9 mouse cellular contexts compared by ENCODE assay signal in the genomic region with DNA sequence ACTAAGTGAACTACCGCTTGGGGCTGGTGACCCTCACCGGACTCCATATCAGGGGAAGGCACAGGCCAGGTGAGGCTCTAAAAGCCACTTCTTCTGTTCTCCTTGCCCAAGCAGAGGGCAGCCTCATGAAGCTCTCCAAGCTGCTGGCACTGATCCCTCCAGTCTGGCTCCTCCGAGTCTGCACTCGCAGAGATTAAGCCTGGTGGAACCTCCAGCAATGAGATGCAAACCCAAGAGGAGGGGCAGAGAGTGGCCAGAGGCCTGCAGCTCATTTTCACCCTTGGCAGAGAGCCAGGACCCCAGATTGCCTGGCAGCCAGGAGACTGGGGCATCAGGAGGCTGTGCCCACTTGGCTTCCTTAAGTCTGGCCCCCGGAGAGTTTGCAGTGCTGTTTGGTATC. TPM values are rescaled to one million over a fixed set of nuclear protein-coding genes. Genes with fewer than 3 reads are reported as not detected.
A peak's percentile ranks its signal among the peaks of the same experiment; 100 is the strongest.
DNase-seq lines count a peak whose midpoint lies in the region; ATAC-seq and TF ChIP-seq lines count a peak whose summit lies in the region.
"Had no signal": no experiment of that assay in that cellular context is flagged by ENCODE, and none has a peak within 500 bp of the region (broad histone marks: within the 10 kb centered on the region; RNA-seq: fewer than 3 reads in every experiment).

No protein-coding gene starts in this region.

- ATAC-seq in forebrain, embryonic 15.5 days (replicated peaks), result 0 out of 2 replicates have a peak, but pooled peaks have one; percentile 25
- ATAC-seq in erythroid progenitor cell, adult 5-6 weeks (replicated peaks; ENCODE audit: low FRiP score, poor library complexity, severe bottlenecking), result no peak
- no peak for ATAC-seq in liver, postnatal 0 days
- ATAC-seq: liver, embryonic 12.5 days had no signal

- no peak overlapping the region for H3K27ac ChIP-seq in kidney, adult 2 months (ENCODE audit: insufficient read depth, low read depth, low read length)
- no peak overlapping the region for H3K27ac ChIP-seq in forebrain, embryonic 15.5 days (replicated peaks)
- H3K27ac ChIP-seq in liver, postnatal 0 days (ENCODE audit: low read depth), result no peak overlapping the region
- H3K27ac ChIP-seq: liver, embryonic 12.5 days had no signal

- H3K9ac ChIP-seq in forebrain, embryonic 15.5 days (replicated peaks), result no peak overlapping the region
- no peak overlapping the region for H3K9ac ChIP-seq in liver, postnatal 0 days (replicated peaks)
- H3K9ac ChIP-seq: liver, embryonic 12.5 days had no signal

- 0 out of 2 replicates have a peak, but pooled peaks cover 5% of the 10 kb centered on the region for H3K4me1 ChIP-seq in kidney, adult 2 months (ENCODE audit: control insufficient read depth, insufficient read depth, low read length)
- H3K4me1 ChIP-seq in forebrain, embryonic 15.5 days, result peaks cover 27% of the 10 kb centered on the region
- H3K4me1 ChIP-seq in liver, postnatal 0 days (ENCODE audit: insufficient read depth), result peaks cover 13% of the 10 kb centered on the region

- no peak for TF ChIP-seq EP300 in liver, postnatal 0 days (IDR thresholded peaks at IDR 0.05; ENCODE audit: low read depth)

- no peak overlapping the region for H3K4me3 ChIP-seq in kidney, adult 2 months (ENCODE audit: insufficient read depth, low read depth, low read length)
- no peak overlapping the region for H3K4me3 ChIP-seq in forebrain, embryonic 15.5 days
- H3K4me3 ChIP-seq in liver, postnatal 0 days (ENCODE audit: low read depth, low read length), result no peak overlapping the region
- H3K4me3 ChIP-seq: liver, embryonic 12.5 days had no signal

- no peak overlapping the region for H3K4me2 ChIP-seq in forebrain, embryonic 15.5 days (replicated peaks)
- no peak overlapping the region for H3K4me2 ChIP-seq in liver, postnatal 0 days (ENCODE audit: low read depth, low read length)
- H3K4me2 ChIP-seq: liver, embryonic 12.5 days had no signal

- no peak for TF ChIP-seq POLR2A in kidney, adult 2 months (IDR thresholded peaks at IDR 0.05; ENCODE audit: low read depth, low read length)

- no peaks in the 10 kb centered on the region for H3K27me3 ChIP-seq in kidney, adult 2 months (replicated peaks; ENCODE audit: control insufficient read depth, insufficient read depth, low read length)
- no peaks in the 10 kb centered on the region for H3K27me3 ChIP-seq in forebrain, embryonic 15.5 days
- H3K27me3 ChIP-seq in liver, postnatal 0 days (ENCODE audit: insufficient read depth, low read length), result no peaks in the 10 kb centered on the region
- H3K27me3 ChIP-seq: liver, embryonic 12.5 days had no signal

- peak; percentile 12 for DNase-seq in kidney, adult 18-20 months
- DNase-seq in kidney, adult 2 months, result no peak
- peak; percentile 51 for DNase-seq in MN1 (ENCODE audit: low spot score)
- peak; percentile 37 to 46 for DNase-seq in adrenal gland, postnatal 36 days
- DNase-seq in liver, postnatal 0 days, result no peak
- no peak for DNase-seq in thymus, postnatal 36 days

- H3K36me3 ChIP-seq in kidney, adult 2 months (ENCODE audit: control insufficient read depth, insufficient read depth, low read length), result no peaks in the 10 kb centered on the region
- no peaks in the 10 kb centered on the region for H3K36me3 ChIP-seq in forebrain, embryonic 15.5 days
- no peaks in the 10 kb centered on the region for H3K36me3 ChIP-seq in liver, postnatal 0 days (replicated peaks; ENCODE audit: insufficient read depth, low read length)
- H3K36me3 ChIP-seq: liver, embryonic 12.5 days had no signal

- 64% methylated on average over 5 of the region's 5 CpGs for WGBS in kidney, adult 2 months
- WGBS in forebrain, embryonic 15.5 days, result 59% methylated on average over 5 of the region's 5 CpGs
- 69% methylated on average over 5 of the region's 5 CpGs for WGBS in liver, postnatal 0 days (ENCODE audit: insufficient replicate concordance)

- TF ChIP-seq CTCF in kidney, adult 2 months (conservative IDR thresholded peaks at IDR 0.05; ENCODE audit: insufficient read depth, insufficient read length, low read depth, low read length), result no peak
- no peak for TF ChIP-seq CTCF in liver, postnatal 0 days (IDR thresholded peaks at IDR 0.05; ENCODE audit: low read depth)

- no peaks in the 10 kb centered on the region for H3K9me3 ChIP-seq in forebrain, embryonic 15.5 days
- H3K9me3 ChIP-seq in liver, postnatal 0 days (ENCODE audit: low read length), result no peaks in the 10 kb centered on the region
- H3K9me3 ChIP-seq: liver, embryonic 12.5 days had no signal

RNA-seq across cellular contexts. Expression of a gene that starts 27.1 kb away (rescaled TPM):
- 3.6 and 4.4 TPM in 2 replicates for polyA plus RNA-seq in kidney, adult 2 months (2012; rRNA removed)
- 10 to 100 TPM; 43.5 to 58.3 TPM for total RNA-seq in adrenal gland, postnatal 36 days (2021)
- 2.6 TPM in 2 replicates for polyA plus RNA-seq in forebrain, embryonic 15.5 days (2015; fragmentation: Nextera tagmentation; extraction: Ambion mirVana)
- total RNA-seq in erythroid progenitor cell, adult 5-6 weeks (2015; ENCODE audit: low replicate concordance), result 0.84 and 2.2 TPM in 2 replicates
- total RNA-seq in erythroid progenitor cell, adult 5-6 weeks (2017; ENCODE audit: low replicate concordance), result 0.26 and 7.7 TPM in 2 replicates
- 0.86 and 1.2 TPM in 2 replicates for polyA plus RNA-seq in liver, postnatal 0 days (2015; fragmentation: Nextera tagmentation; extraction: Ambion mirVana)

Comparison
In these comparisons a context has a peak if more than half of its experiments do, and no peak if none do; other contexts are left out.
1. DNase-seq: peak in kidney, adult 18-20 months (single experiment), MN1 (single experiment) and adrenal gland, postnatal 36 days (2 of 2); none in kidney, adult 2 months (single experiment), liver, postnatal 0 days (single experiment) and thymus, postnatal 36 days (0 of 2).